8 mouse cellular contexts compared by ENCODE assay signal in genomic region chr12:12810943-12811342, GRCm38 (mm10).
DNase-seq lines count a peak whose midpoint lies in the region; ATAC-seq and TF ChIP-seq lines count a peak whose summit lies in the region.

No protein-coding gene starts in this region.

- H3K9me3 ChIP-seq in hindbrain, embryonic 12.5 days (replicated peaks): no peaks in the 10 kb centered on the region
- no peaks in the 10 kb centered on the region for H3K9me3 ChIP-seq in neural tube, embryonic 13.5 days

- no peaks in the 10 kb centered on the region for H3K36me3 ChIP-seq in hindbrain, embryonic 12.5 days
- H3K36me3 ChIP-seq in liver, adult 2 months (ENCODE audit: control insufficient read depth, insufficient read depth, low read length): no peaks in the 10 kb centered on the region
- no peaks in the 10 kb centered on the region for H3K36me3 ChIP-seq in neural tube, embryonic 13.5 days

- WGBS in hindbrain, embryonic 12.5 days: 4% methylated on average over 7 of the region's 7 CpGs
- WGBS in liver, adult 2 months: 13% methylated on average over 7 of the region's 7 CpGs
- 3% methylated on average over 7 of the region's 7 CpGs for WGBS in neural tube, embryonic 13.5 days

- H3K79me2 ChIP-seq in liver, adult 2 months (ENCODE audit: control insufficient read depth, insufficient read depth, low read length): no peaks in the 10 kb centered on the region

- H3K4me3 ChIP-seq in hindbrain, embryonic 12.5 days: no peak overlapping the region
- no peak overlapping the region for H3K4me3 ChIP-seq in liver, adult 2 months (ENCODE audit: insufficient read depth, low read depth, low read length)
- no peak overlapping the region for H3K4me3 ChIP-seq in neural tube, embryonic 13.5 days

- peaks cover 35% of the 10 kb centered on the region for H3K4me1 ChIP-seq in hindbrain, embryonic 12.5 days
- peaks cover 23% of the 10 kb centered on the region for H3K4me1 ChIP-seq in liver, adult 2 months (ENCODE audit: control insufficient read depth, insufficient read depth, low read length)
- H3K4me1 ChIP-seq in neural tube, embryonic 13.5 days (replicated peaks): peaks cover 29% of the 10 kb centered on the region

- TF ChIP-seq POLR2A in liver, adult 2 months (IDR thresholded peaks at IDR 0.05; ENCODE audit: extremely low read depth, insufficient read depth, low read length): no peak

- H3K27me3 ChIP-seq in hindbrain, embryonic 12.5 days: no peaks in the 10 kb centered on the region
- no peaks in the 10 kb centered on the region for H3K27me3 ChIP-seq in liver, adult 2 months (ENCODE audit: control insufficient read depth, insufficient read depth, low read length)
- H3K27me3 ChIP-seq in neural tube, embryonic 13.5 days: no peaks in the 10 kb centered on the region

- DNase-seq in urinary bladder, postnatal 14 days (ENCODE audit: low spot score): peak; percentile 8
- no peak for DNase-seq in urinary bladder, postnatal 10 days (ENCODE audit: low spot score)
- DNase-seq in liver, adult 2 months (ENCODE audit: extremely low read depth, low read depth, low spot score): peak; percentile 85
- no peak for DNase-seq in layer of hippocampus, adult 18-20 months (ENCODE audit: low spot score in 2 of 2)
- DNase-seq in thymus, postnatal 25 days: no peak

- TF ChIP-seq CTCF in liver, adult 2 months (IDR thresholded peaks at IDR 0.05; ENCODE audit: low read depth, low read length): no peak

- no peak for ATAC-seq in hindbrain, embryonic 12.5 days (ENCODE audit: low FRiP score)
- ATAC-seq in neural tube, embryonic 13.5 days (ENCODE audit: low read depth): 0 out of 2 replicates have a peak, but pooled peaks have one; percentile 20
- no peak for ATAC-seq in megakaryocyte-erythroid progenitor cell, adult 5-6 weeks (replicated peaks; ENCODE audit: low FRiP score, low TSS enrichment, poor library complexity, severe bottlenecking)

- H3K9ac ChIP-seq in hindbrain, embryonic 12.5 days: no peak overlapping the region
- no peak overlapping the region for H3K9ac ChIP-seq in liver, adult 2 months (ENCODE audit: low read depth, low read length)
- H3K9ac ChIP-seq in neural tube, embryonic 13.5 days: peak overlapping the region; percentile 41; the same call in 1 of the 2 replicates

- H3K27ac ChIP-seq in hindbrain, embryonic 12.5 days: peak overlapping the region; percentile 62
- peak overlapping the region; percentile 73 for H3K27ac ChIP-seq in liver, adult 2 months (replicated peaks; ENCODE audit: insufficient read depth, low read depth, low read length)
- peak overlapping the region; percentile 73 for H3K27ac ChIP-seq in neural tube, embryonic 13.5 days (replicated peaks)

- peak overlapping the region; percentile 38 for H3K4me2 ChIP-seq in hindbrain, embryonic 12.5 days (replicated peaks)
- H3K4me2 ChIP-seq in neural tube, embryonic 13.5 days: peak overlapping the region; percentile 41

Comparison
In these comparisons a context has a peak if more than half of its experiments do, and no peak if none do; other contexts are left out.
1. DNase-seq: peak in urinary bladder, postnatal 14 days (single experiment) and liver, adult 2 months (single experiment); none in urinary bladder, postnatal 10 days (single experiment), layer of hippocampus, adult 18-20 months (0 of 2) and thymus, postnatal 25 days (single experiment).
2. Peak in every context shown above with its lines, with median percentiles within 50 percentile points of each other: H3K27ac ChIP-seq.